Mouse (Mus musculus) ES-E14 (cell line): ENCODE results near the gene Stat4.

Experiments
- CHD2 ChIP-seq: IDR thresholded peaks from 2 replicates; pipeline ENCODE4 v1.6.1; 2014; ENCODE audit warnings: mild to moderate bottlenecking, low read depth, low read length, inconsistent platforms
- HCFC1 ChIP-seq: IDR thresholded peaks from 2 replicates; pipeline ENCODE4 v1.6.1; 2012; ENCODE audit warnings: low read length, inconsistent platforms, borderline replicate concordance; ENCODE audit not compliant: insufficient read depth
- MAFK ChIP-seq: IDR thresholded peaks from 2 replicates; pipeline ENCODE4 v1.6.1; 2014; ENCODE audit warnings: mild to moderate bottlenecking, low read depth, low read length, inconsistent platforms; ENCODE audit not compliant: insufficient read depth
- ZC3H11A ChIP-seq: IDR thresholded peaks from 2 replicates; pipeline ENCODE4 v1.6.1; 2012; ENCODE audit warnings: low read depth, mild to moderate bottlenecking, inconsistent platforms, low read length, borderline replicate concordance
- ZNF384 ChIP-seq: IDR thresholded peaks from 2 replicates; pipeline ENCODE4 v1.6.1; 2012; ENCODE audit warnings: low read depth, low read length, inconsistent platforms

DNA sequence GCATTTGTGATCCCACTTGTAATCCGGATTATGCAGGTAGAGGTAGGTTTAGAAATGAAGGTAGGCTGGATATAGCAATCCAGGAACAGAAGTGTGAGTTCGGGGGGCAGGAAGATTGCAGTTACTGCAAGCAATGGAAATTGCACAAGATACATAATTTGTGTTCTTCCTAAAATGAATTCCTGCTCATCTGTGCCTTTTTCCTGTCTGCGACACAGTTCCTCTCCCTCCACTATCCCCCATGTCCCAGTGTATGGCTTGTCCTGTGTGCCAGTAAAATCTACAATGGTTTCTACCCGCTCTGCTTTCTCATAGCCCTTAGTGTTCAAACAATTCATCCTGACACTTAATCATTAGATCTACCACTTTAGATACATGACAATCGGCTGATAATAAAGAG is 41.7 kb downstream of the Stat4 start:
- no peak for TF ChIP-seq HCFC1
- TF ChIP-seq ZNF384, result no peak
- TF ChIP-seq CHD2, result no peak
- TF ChIP-seq ZC3H11A, result no peak
- no peak for TF ChIP-seq MAFK
